In genomic region chr11:61202810-61203209, GRCm38 (mm10) we compare ENCODE assay signal across 20 mouse cellular contexts. TPM values are rescaled to one million over a fixed set of nuclear protein-coding genes. Genes with fewer than 3 reads are reported as not detected.
"Had no signal": no experiment of that assay in that cellular context is flagged by ENCODE, and none has a peak within 500 bp of the region (broad histone marks: within the 10 kb centered on the region; RNA-seq: fewer than 3 reads in every experiment).

No protein-coding gene starts in this region.

- H3K9ac ChIP-seq: liver, embryonic 14.5 days; lung, embryonic 14.5 days; midbrain, embryonic 12.5 days; neural tube, embryonic 12.5 days; stomach, embryonic 15.5 days had no signal

- DNase-seq: lung, adult 18-20 months; lung, embryonic 14.5 days; lung, postnatal 10 days; lung, postnatal 4 days; right cerebral cortex, adult 18-20 months; right cerebral cortex, postnatal 25 days; right cerebral cortex, postnatal 4 days; spleen, adult 18-20 months; thymus, adult 18-20 months; thymus, postnatal 14 days; thymus, postnatal 36 days had no signal

- H3K27me3 ChIP-seq: midbrain, embryonic 12.5 days; neural tube, embryonic 12.5 days; stomach, embryonic 15.5 days had no signal

- H3K4me3 ChIP-seq: midbrain, embryonic 10.5 days; midbrain, embryonic 12.5 days; neural tube, embryonic 12.5 days; stomach, embryonic 15.5 days had no signal

- ATAC-seq: midbrain, embryonic 16.5 days had no signal

- H3K4me2 ChIP-seq: lung, embryonic 14.5 days; midbrain, embryonic 12.5 days; neural tube, embryonic 12.5 days; stomach, embryonic 15.5 days had no signal

- H3K27ac ChIP-seq: liver, embryonic 14.5 days; midbrain, embryonic 10.5 days; midbrain, embryonic 12.5 days; neural tube, embryonic 12.5 days; stomach, embryonic 15.5 days had no signal

- H3K9me3 ChIP-seq: midbrain, embryonic 10.5 days; midbrain, embryonic 12.5 days; neural tube, embryonic 12.5 days; stomach, embryonic 15.5 days had no signal

- H3K36me3 ChIP-seq: midbrain, embryonic 10.5 days; midbrain, embryonic 12.5 days; neural tube, embryonic 12.5 days; stomach, embryonic 15.5 days had no signal

- H3K4me1 ChIP-seq: midbrain, embryonic 10.5 days; midbrain, embryonic 12.5 days; neural tube, embryonic 12.5 days had no signal

RNA-seq across cellular contexts. Expression of gene Aldh3a1, which starts 4.5 kb away (rescaled TPM):
- total RNA-seq: megakaryocyte, adult 5-6 weeks; megakaryocyte-erythroid progenitor cell, adult 5-6 weeks had no signal
- polyA plus RNA-seq: lung, embryonic 14.5 days; midbrain, embryonic 10.5 days; midbrain, embryonic 12.5 days; neural tube, embryonic 12.5 days; neural tube, embryonic 14.5 days had no signal
